Mouse (Mus musculus): ENCODE results near the gene Epha8. TPM values are rescaled to one million over a fixed set of nuclear protein-coding genes. Genes with fewer than 3 reads are reported as not detected.

The Epha8 gene
- total and polyA plus RNA-seq, 3 experiments = 0.03 TPM; not detected in 2

DNA sequence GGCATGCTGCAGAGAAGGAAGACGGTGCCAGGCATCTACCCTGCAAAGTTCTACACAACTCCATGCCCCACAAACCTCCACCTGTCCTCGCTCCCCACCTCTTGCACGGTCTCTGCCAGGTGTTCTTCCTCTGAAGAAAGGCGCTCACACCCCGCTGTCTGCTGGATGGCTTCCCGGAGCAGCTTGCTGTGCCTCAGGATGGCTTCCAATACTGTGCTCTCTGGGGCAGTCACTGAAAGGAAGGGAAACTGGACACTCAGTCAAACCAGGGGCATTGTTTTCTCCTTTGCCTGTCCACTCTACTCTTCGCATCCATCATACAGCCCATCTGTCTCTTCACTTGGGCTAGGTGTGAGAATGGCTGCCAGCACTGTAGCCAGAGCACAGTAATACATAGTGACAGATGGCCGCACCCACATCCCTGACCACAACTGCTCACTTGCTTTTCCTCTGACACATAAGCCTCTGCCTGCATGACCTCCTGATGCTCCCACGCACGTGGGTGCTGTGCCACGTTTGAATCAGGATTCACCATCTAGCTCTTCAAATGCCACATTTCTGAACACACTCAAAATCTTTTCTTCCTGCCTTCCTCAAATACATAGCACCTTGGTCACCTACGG, 41.2 kb upstream of the Epha8 start:
- TF ChIP-seq HCFC1 (IDR thresholded peaks at IDR 0.05; ENCODE audit: low read depth, low read length) = no peak
- no peak for TF ChIP-seq ETS1 (IDR thresholded peaks at IDR 0.05; ENCODE audit: low read depth, low read length)
- no peak for TF ChIP-seq POLR2AphosphoS5 (IDR thresholded peaks at IDR 0.05; ENCODE audit: borderline replicate concordance, low read depth, low read length)
- TF ChIP-seq NELFE (IDR thresholded peaks at IDR 0.05; ENCODE audit: low read depth, low read length) = no peak
- TF ChIP-seq E2F4 (IDR thresholded peaks at IDR 0.05; ENCODE audit: borderline replicate concordance, low read depth, low read length) = no peak
- TF ChIP-seq MAX (IDR thresholded peaks at IDR 0.05; ENCODE audit: low read length) = no peak
- no peak for TF ChIP-seq RAD21 (IDR thresholded peaks at IDR 0.05; ENCODE audit: low read depth, low read length)
- no peak for TF ChIP-seq MXI1 (IDR thresholded peaks at IDR 0.05; ENCODE audit: low read depth, low read length)
- TF ChIP-seq TBP (IDR thresholded peaks at IDR 0.05; ENCODE audit: low read depth, low read length) = no peak
- DNase-seq (ENCODE audit: low read depth, low spot score) = no peak
- H3K4me3 ChIP-seq (ENCODE audit: control insufficient read depth in 1 of 2, insufficient read depth in 1 of 2, low read depth in 2 of 2, low read length in 2 of 2) = no peak overlapping the region
- no peaks in the 10 kb centered on the region for H3K4me1 ChIP-seq (ENCODE audit: control insufficient read depth in 1 of 2, insufficient read depth in 2 of 2, low read length in 2 of 2)
- H3K27me3 ChIP-seq (ENCODE audit: control insufficient read depth in 1 of 2, insufficient read depth in 2 of 2, low read length in 2 of 2) = no peaks in the 10 kb centered on the region
- no peaks in the 10 kb centered on the region for H3K79me2 ChIP-seq (ENCODE audit: control insufficient read depth, insufficient read depth, low read length, poor library complexity)
- no peak overlapping the region for H3K27ac ChIP-seq (ENCODE audit: control insufficient read depth, low read depth, low read length)
- H3K9me3 ChIP-seq (replicated peaks; ENCODE audit: insufficient read depth, low read length) = no peaks in the 10 kb centered on the region
- H3K9ac ChIP-seq (ENCODE audit: control insufficient read depth, low read depth, low read length, poor library complexity, severe bottlenecking) = no peak overlapping the region
- no peaks in the 10 kb centered on the region; a peak in 1 of 4 replicates for H3K36me3 ChIP-seq (ENCODE audit: control insufficient read depth in 1 of 2, insufficient read depth in 2 of 2, low read length in 2 of 2)

DNA sequence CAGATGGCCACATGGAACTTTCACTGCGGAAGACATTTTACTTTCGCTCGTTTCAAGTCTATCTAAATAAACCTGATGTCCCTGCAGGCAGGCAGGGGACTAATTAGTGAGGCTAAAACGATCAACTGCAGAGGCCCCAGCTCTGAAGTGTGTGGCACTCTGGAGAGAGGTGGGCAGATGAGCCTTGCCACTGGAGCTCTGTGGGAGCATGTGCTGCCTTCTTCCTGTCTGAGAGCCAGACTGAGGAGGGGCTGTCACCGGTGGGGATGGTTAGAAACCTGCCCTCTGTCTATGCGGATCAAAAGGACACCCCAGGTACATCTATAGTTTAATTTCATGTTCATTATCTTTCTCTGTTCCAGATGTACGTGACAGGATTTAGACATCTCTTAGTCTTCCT, 40.3 kb upstream of the Epha8 start:
- H3K27ac ChIP-seq (ENCODE audit: control insufficient read depth, low read depth, low read length) = no peak overlapping the region
- H3K4me1 ChIP-seq (ENCODE audit: control insufficient read depth in 1 of 2, insufficient read depth in 2 of 2, low read length in 2 of 2) = no peaks in the 10 kb centered on the region
- H3K9me3 ChIP-seq (replicated peaks; ENCODE audit: insufficient read depth, low read length) = no peaks in the 10 kb centered on the region
- TF ChIP-seq EP300 (IDR thresholded peaks at IDR 0.05; ENCODE audit: low read depth in 1 of 2, low read length in 2 of 2) (no peak), POLR2A (IDR thresholded peaks at IDR 0.05; ENCODE audit: control insufficient read depth in 1 of 2, insufficient read depth in 1 of 2, low read depth in 1 of 2, low read length in 2 of 2, poor library complexity in 1 of 2) (no peak), TBP (IDR thresholded peaks at IDR 0.05; ENCODE audit: low read depth, low read length) (no peak)
- DNase-seq (ENCODE audit: low read depth, low spot score) = no peak
- H3K9ac ChIP-seq (ENCODE audit: control insufficient read depth, low read depth, low read length, poor library complexity, severe bottlenecking) = no peak overlapping the region
- H3K79me2 ChIP-seq (ENCODE audit: control insufficient read depth, insufficient read depth, low read length, poor library complexity) = no peaks in the 10 kb centered on the region
- H3K4me3 ChIP-seq (ENCODE audit: control insufficient read depth in 1 of 2, insufficient read depth in 1 of 2, low read depth in 2 of 2, low read length in 2 of 2) = no peak overlapping the region
- no peaks in the 10 kb centered on the region for H3K36me3 ChIP-seq (ENCODE audit: control insufficient read depth in 1 of 2, insufficient read depth in 2 of 2, low read length in 2 of 2)
- H3K27me3 ChIP-seq (ENCODE audit: control insufficient read depth in 1 of 2, insufficient read depth in 2 of 2, low read length in 2 of 2) = no peaks in the 10 kb centered on the region

DNA sequence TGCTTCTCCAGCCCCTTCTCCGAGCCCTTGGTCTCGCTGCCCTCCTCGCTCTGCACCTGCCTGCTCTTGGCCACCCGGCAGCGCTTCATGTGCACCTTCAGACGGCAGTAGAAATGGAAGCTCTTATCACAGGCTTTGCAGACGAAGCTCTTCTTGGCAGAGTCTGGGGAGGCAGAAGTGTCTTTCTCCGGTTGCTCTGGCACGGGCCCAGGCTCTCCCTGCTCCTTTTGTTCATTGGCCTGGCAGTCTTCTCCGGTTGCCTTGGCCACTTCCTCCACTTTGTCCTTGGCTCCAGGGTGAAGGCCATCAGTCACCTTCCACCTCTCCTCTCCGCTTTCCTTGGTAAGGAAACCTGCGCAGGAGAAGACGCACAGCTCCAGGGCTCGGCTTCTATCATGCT, 38.7 kb upstream of the Epha8 start:
- DNase-seq (ENCODE audit: low read depth, low spot score) = no peak
- H3K79me2 ChIP-seq (ENCODE audit: control insufficient read depth, insufficient read depth, low read length, poor library complexity) = no peaks in the 10 kb centered on the region
- H3K36me3 ChIP-seq (ENCODE audit: control insufficient read depth in 1 of 2, insufficient read depth in 2 of 2, low read length in 2 of 2) = no peaks in the 10 kb centered on the region; a peak in 1 of 4 replicates
- H3K4me1 ChIP-seq (ENCODE audit: control insufficient read depth in 1 of 2, insufficient read depth in 2 of 2, low read length in 2 of 2) = no peaks in the 10 kb centered on the region
- H3K4me3 ChIP-seq (ENCODE audit: control insufficient read depth in 1 of 2, insufficient read depth in 1 of 2, low read depth in 2 of 2, low read length in 2 of 2) = no peak overlapping the region
- H3K9me3 ChIP-seq (replicated peaks; ENCODE audit: insufficient read depth, low read length) = no peaks in the 10 kb centered on the region
- no peak for TF ChIP-seq MAZ (IDR thresholded peaks at IDR 0.05; ENCODE audit: low read depth, low read length)
- no peak for TF ChIP-seq TCF12 (IDR thresholded peaks at IDR 0.05; ENCODE audit: low read depth, low read length)
- TF ChIP-seq MEF2A (IDR thresholded peaks at IDR 0.05; ENCODE audit: extremely low read depth, insufficient replicate concordance, low read depth, low read length, poor library complexity, severe bottlenecking) = no peak
- no peak for TF ChIP-seq RCOR1 (IDR thresholded peaks at IDR 0.05; ENCODE audit: low read depth, low read length)
- TF ChIP-seq TBP (IDR thresholded peaks at IDR 0.05; ENCODE audit: low read depth, low read length) = no peak
- no peak for TF ChIP-seq POLR2A (IDR thresholded peaks at IDR 0.05; ENCODE audit: control insufficient read depth in 1 of 2, insufficient read depth in 1 of 2, low read depth in 1 of 2, low read length in 2 of 2, poor library complexity in 1 of 2)
- H3K27me3 ChIP-seq (ENCODE audit: control insufficient read depth in 1 of 2, insufficient read depth in 2 of 2, low read length in 2 of 2) = no peaks in the 10 kb centered on the region
- no peak overlapping the region for H3K9ac ChIP-seq (ENCODE audit: control insufficient read depth, low read depth, low read length, poor library complexity, severe bottlenecking)
- no peak overlapping the region for H3K27ac ChIP-seq (ENCODE audit: control insufficient read depth, low read depth, low read length)

Measured in MEL (cell line).